Mouse (Mus musculus) small intestine, adult 2 months (tissue): ENCODE measurements around the gene Aff3. TPM values are rescaled to one million over a fixed set of nuclear protein-coding genes. Genes with fewer than 3 reads are reported as not detected.

Experiments
- H3K27ac ChIP-seq: fragments of 200-500 bp; 2 replicates; pipeline ENCODE4 v1.5.1; 2012; ENCODE audit warnings: low read depth, low read length, control low read depth, inconsistent platforms; ENCODE audit not compliant: insufficient read depth
- H3K27me3 ChIP-seq: fragments of 200-500 bp; 2 replicates; pipeline ENCODE4 v1.6.1; 2012; ENCODE audit warnings: mild to moderate bottlenecking, moderate library complexity, low read length, inconsistent platforms; ENCODE audit not compliant: control insufficient read depth, insufficient read depth
- H3K36me3 ChIP-seq: fragments of 200-500 bp; 2 replicates; pipeline ENCODE4 v1.6.1; 2012; ENCODE audit warnings: mild to moderate bottlenecking, low read length, control low read depth, inconsistent platforms; ENCODE audit not compliant: control insufficient read depth, insufficient read depth
- H3K4me1 ChIP-seq: fragments of 200-500 bp; 2 replicates; pipeline ENCODE4 v1.6.1; 2012; ENCODE audit warnings: low read length, inconsistent platforms, mixed read lengths; ENCODE audit not compliant: control insufficient read depth, insufficient read depth, insufficient read length
- H3K4me3 ChIP-seq: fragments of 200-500 bp; 2 replicates; pipeline ENCODE4 v1.5.1; 2012; ENCODE audit warnings: low read depth, mild to moderate bottlenecking, control low read depth, inconsistent platforms, low read length, moderate library complexity
- CTCF ChIP-seq: fragments of 200-500 bp; IDR thresholded peaks from 2 replicates; pipeline ENCODE4 v1.5.1; 2012; ENCODE audit warnings: low read depth, mild to moderate bottlenecking, control low read depth, inconsistent platforms, low read length, moderate library complexity, mixed read lengths; ENCODE audit not compliant: insufficient replicate concordance, insufficient read length; ENCODE audit errors: extremely low read depth
- POLR2A ChIP-seq: fragments of 200-500 bp; IDR thresholded peaks from 2 replicates; pipeline ENCODE4 v1.6.1; 2012; ENCODE audit warnings: low read depth, mild to moderate bottlenecking, control low read depth, inconsistent platforms, low read length, moderate library complexity
- WGBS: fragments of 180-500 bp; shearing (Covaris S2); methylation state at CpG from one replicate; pipeline ENCODE4 v1.1.7; 2018; 5-methylcytosine and 5-hydroxymethylcytosine counted together
- polyA plus RNA-seq: library from polyadenylated mRNA; depleted of rRNA; stranded (reverse); fragments of >200 nt; gene quantifications from 2 replicates; pipeline ENCODE4 v1.2.3, GENCODE M21; 2012

Gene Aff3
- polyA plus RNA-seq, 1 experiment, result 1.5 TPM

GRCm38 (mm10) chr1:38550579-38550978 lies 114.2 kb downstream of the Aff3 start:
- no peak overlapping the region for H3K4me3 ChIP-seq
- no peak for TF ChIP-seq CTCF
- TF ChIP-seq POLR2A, result no peak
- no peaks in the 10 kb centered on the region for H3K4me1 ChIP-seq
- no peaks in the 10 kb centered on the region for H3K36me3 ChIP-seq
- no peaks in the 10 kb centered on the region for H3K27me3 ChIP-seq
- 74% methylated on average over 13 of the region's 13 CpGs for WGBS
- H3K27ac ChIP-seq, result no peak overlapping the region

- H3K27ac ChIP-seq, result no peak overlapping the region
- H3K27me3 ChIP-seq, result no peaks in the 10 kb centered on the region
- no peaks in the 10 kb centered on the region for H3K36me3 ChIP-seq
- no peak overlapping the region for H3K4me3 ChIP-seq
- WGBS, result 76% methylated on average over 8 of the region's 8 CpGs
- no peaks in the 10 kb centered on the region for H3K4me1 ChIP-seq
- TF ChIP-seq POLR2A (no peak), CTCF (no peak)
Measured at GRCm38 (mm10) chr1:38548671-38549661, 115.8 kb downstream of the Aff3 start.

GRCm38 (mm10) chr1:38547685-38548084 lies 117.1 kb downstream of the Aff3 start:
- Histone ChIP-seq H3K4me1 (no peaks in the 10 kb centered on the region), H3K4me3 (no peak overlapping the region), H3K36me3 (no peaks in the 10 kb centered on the region), H3K27me3 (no peaks in the 10 kb centered on the region), H3K27ac (no peak overlapping the region)
- TF ChIP-seq CTCF (no peak), POLR2A (no peak)
- 83% methylated on average over 9 of the region's 9 CpGs for WGBS

- no peak for TF ChIP-seq POLR2A
- TF ChIP-seq CTCF, result no peak
- H3K4me1 ChIP-seq, result no peaks in the 10 kb centered on the region
- WGBS, result 70% methylated on average over 7 of the region's 7 CpGs
- no peak overlapping the region for H3K4me3 ChIP-seq
- H3K27ac ChIP-seq, result no peak overlapping the region
- H3K36me3 ChIP-seq, result no peaks in the 10 kb centered on the region
- H3K27me3 ChIP-seq, result no peaks in the 10 kb centered on the region
Measured at GRCm38 (mm10) chr1:38546696-38547095, 118.1 kb downstream of the Aff3 start.

GRCm38 (mm10) chr1:38545282-38545945 lies 119.3 kb downstream of the Aff3 start:
- 40% methylated on average over 12 of the region's 12 CpGs for WGBS
- TF ChIP-seq CTCF (no peak), POLR2A (no peak)
- H3K27ac ChIP-seq, result no peak overlapping the region

GRCm38 (mm10) chr1:38544501-38544900 lies 120.3 kb downstream of the Aff3 start:
- H3K27me3 ChIP-seq, result no peaks in the 10 kb centered on the region
- H3K4me1 ChIP-seq, result no peaks in the 10 kb centered on the region
- WGBS, result 62% methylated on average over 3 of the region's 3 CpGs
- TF ChIP-seq POLR2A (no peak), CTCF (no peak)
- H3K27ac ChIP-seq, result no peak overlapping the region
- no peak overlapping the region for H3K4me3 ChIP-seq
- H3K36me3 ChIP-seq, result no peaks in the 10 kb centered on the region

More at GRCm38 (mm10) chr1:38545282-38545945, 119.3 kb downstream of the Aff3 start:
- no peaks in the 10 kb centered on the region for H3K4me1 ChIP-seq
- no peak overlapping the region for H3K4me3 ChIP-seq
- no peaks in the 10 kb centered on the region for H3K27me3 ChIP-seq
- H3K36me3 ChIP-seq, result no peaks in the 10 kb centered on the region

GRCm38 (mm10) chr1:38541536-38541935 lies 123.2 kb downstream of the Aff3 start:
- WGBS, result 76% methylated on average over 4 of the region's 4 CpGs
- no peaks in the 10 kb centered on the region for H3K36me3 ChIP-seq

More at GRCm38 (mm10) chr1:38541536-38541935, 123.2 kb downstream of the Aff3 start:
- TF ChIP-seq CTCF, result no peak
- no peak for TF ChIP-seq POLR2A
- H3K4me1 ChIP-seq, result no peaks in the 10 kb centered on the region
- H3K27me3 ChIP-seq, result no peaks in the 10 kb centered on the region
- no peak overlapping the region for H3K4me3 ChIP-seq
- H3K27ac ChIP-seq, result no peak overlapping the region
